Mouse (Mus musculus): ENCODE measurements at regions not wholly inside any gene's neighbourhood (a gene's known extent, or its start where the extent isn't known, plus 50 kb on each side); places are given as distances from the start of the nearest gene placed in this dataset.

DNA sequence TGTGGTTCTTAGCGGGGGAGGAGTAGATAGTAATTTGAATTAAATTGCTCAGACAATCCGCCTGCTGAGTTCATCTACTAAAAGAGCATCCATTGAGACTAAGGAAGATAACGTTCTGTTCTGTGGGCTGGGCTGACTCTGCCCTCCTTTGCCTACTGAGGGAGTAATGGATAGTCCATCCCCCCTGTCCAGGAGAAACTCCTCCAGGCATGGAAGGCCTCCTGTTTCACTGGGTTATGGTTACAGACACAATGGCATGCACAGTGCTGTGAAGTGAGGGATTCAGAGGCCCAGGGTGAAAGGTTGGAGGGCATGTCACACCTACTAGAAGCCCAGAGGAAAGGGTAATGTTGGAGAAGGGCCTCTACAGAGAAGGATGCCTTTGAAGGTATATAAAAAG, 287.2 kb upstream of the Xrcc4 start:
- no peak for DNase-seq (ENCODE audit: low spot score in 2 of 2)

DNA sequence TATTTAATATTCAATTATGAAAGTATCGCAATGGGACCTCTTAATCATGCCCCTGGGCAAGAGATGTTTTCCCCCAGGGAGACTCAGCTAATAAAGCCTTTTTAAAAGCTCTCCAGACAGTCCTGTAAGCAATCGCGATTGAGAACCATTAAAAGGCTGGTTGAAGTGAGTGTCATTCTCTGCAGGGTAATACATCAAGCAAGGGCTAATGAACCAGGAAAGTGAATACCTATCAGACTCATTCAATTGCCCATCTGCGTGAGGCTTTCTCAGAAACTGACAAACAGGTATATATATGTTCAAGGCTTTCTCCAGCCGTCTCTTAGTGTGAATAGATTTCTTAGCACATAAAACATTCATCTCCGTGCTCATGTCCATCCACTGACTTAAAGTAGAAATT, 286.8 kb upstream of the Xrcc4 start:
- DNase-seq (ENCODE audit: low spot score in 2 of 2), result no peak

DNA sequence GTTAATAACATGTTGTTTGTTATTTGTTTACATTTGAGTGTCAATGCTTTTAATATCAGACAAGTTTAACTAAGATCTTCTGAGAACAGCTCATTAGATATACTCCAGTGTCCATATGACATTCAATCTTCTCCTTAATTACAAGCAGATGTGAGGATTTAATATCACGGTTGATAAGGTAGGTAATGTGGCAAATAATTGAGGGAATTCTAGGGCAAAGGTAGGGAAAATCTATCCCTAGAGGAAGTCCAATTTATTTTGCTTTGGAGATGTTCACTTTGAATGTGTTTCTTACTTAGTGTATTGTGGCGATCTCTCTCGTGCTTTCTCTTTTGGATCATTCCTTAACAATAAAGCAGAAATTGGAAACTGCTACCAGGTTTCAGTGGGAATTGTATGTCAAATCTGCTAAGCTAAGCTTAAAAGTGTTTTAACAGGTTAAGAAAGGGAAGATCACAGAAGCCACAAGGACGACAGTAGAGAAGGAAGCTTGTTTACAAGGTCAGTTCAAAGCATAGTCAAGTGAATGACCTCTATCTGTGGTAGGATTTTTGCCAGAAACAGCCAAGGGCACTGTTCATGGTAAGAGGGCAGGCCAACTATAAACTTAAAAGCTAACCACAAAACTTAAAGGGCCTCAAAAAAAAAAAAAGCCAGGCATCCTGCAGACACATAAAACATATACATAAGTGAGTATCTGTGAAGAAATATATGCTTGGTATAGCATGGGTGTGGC, 282.2 kb upstream of the Xrcc4 start:
- DNase-seq (ENCODE audit: low spot score in 2 of 2), result no peak

DNA sequence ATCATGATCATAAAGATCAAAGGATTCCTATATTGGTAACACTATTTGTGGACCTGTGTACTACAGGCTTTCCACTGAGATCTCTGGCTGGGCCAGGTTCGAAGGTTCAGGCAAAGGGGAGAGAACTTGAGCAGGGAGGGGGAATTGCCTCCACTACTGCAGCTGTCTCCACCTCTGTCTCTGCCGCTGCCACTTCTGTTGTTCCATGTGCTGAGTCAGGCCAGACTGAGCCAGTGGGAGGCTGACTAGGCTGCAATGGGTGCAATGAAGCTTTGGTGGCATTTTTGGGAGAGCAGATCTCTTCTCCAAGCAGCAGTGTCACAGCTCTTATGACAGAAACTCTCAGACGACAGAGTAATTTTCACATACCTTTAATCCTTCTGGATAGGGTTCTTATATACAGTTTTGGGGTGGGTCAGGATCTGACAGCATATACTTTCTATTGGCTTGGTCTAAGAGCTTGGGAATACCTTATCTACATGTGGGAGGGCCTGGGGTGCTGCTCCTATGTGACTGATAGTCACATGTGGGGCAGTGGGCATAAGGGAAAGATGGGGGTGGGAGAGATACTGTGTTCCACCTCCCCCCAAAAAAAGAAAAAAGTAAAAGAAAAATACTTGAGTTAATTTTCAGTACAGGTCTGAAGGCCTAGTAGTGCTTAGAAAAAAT, 281.5 kb upstream of the Xrcc4 start:
- DNase-seq (ENCODE audit: low spot score in 2 of 2), result no peak

DNA sequence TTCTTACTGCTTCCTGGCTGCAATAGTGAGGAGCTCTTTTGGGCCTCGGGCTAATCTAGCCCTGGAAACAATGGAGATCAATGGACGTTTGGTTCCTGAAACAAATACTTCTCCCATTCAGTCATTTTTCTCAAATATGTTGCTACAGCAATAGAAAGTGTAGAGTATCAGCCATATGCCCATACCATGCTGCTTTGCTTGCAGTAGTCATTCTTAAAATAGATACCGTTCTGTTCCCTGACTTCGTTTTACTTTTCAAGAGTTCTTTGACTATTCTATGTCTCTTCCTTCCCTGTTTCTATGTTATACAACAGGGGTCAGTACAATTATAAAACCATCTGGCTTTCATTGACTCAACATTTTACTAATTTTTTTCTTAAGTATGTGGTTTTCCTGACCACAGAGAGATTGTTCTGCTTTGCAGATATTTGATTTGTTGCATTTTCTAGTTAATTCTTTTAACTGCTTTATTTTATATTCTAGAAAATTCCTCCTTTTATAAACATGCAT, 275.2 kb upstream of the Xrcc4 start:
- DNase-seq (ENCODE audit: low spot score in 2 of 2), result no peak

DNA sequence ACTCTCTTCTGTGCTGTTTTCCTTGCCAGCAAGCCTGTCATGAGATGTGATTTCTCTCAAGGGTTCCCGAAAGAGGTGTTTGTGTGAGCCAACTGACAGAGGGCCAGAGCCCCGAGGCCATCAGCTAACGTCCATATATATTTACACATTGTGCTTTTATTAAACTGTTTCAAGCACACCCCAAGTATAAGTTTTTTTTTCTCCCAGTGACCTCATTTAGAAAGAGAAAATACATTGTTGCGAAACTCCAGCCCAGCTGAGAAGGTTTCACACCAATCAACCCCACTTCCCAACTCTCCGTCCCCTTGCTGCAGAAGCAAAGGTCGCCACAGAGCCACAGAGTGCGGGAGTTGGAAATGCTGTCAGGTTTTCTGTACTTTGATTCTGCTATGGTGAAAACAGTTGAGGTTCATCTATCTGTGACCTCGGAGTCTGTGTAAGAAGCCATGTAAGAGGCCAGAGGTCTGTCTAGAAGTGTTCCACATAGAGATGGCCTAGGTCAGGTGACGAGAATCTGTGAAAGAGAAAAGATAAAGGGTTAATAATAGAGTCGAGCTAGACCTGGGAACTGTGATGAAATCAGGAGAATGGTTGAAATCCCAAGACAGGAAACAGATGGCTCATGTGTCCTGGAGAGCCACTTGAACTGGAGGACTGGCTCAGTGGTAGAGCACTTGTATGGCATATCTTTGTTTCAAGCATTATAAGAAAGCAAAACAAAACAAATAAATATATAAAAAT, 270.6 kb upstream of the Xrcc4 start:
- no peak for DNase-seq (ENCODE audit: low spot score in 2 of 2)

DNA sequence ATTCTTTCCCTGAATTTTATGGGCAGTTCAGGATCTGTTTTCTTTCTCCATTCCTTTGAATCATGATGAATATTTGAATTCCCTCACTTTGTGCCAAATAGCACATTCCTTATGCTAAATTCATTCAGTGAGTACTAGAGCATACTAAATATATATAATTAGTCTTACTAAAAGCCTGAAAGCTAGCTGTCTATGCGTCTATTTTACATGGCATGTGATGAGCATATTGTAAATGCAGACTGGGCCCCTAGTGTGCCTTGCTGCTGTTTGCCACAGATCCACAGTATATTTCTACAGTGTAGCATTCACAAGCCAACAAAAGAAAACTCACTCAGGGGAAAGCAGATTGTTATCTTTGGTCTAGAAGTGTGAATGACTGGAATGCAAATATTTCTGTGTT, 268.7 kb upstream of the Xrcc4 start:
- no peak for DNase-seq (ENCODE audit: low spot score in 2 of 2)

DNA sequence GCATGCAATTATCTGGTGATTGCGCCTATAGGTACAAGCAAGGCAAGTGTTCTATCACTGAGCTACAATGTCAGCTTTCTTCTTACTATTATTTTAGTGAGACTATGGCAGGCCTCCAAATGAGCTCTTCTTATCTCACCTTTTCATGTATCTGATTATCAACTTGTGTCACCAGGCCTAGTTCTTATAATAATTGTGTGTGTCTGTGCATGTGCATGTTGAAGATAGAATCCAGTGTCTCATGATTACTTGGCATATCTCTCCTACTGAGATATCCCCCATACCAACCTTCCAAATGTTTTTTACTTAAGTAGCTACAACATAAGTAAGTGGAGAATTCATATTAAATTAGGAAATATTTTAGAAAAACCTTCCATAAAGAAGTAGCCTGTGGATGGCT, 266.2 kb upstream of the Xrcc4 start:
- no peak for DNase-seq (ENCODE audit: low spot score in 2 of 2)

DNA sequence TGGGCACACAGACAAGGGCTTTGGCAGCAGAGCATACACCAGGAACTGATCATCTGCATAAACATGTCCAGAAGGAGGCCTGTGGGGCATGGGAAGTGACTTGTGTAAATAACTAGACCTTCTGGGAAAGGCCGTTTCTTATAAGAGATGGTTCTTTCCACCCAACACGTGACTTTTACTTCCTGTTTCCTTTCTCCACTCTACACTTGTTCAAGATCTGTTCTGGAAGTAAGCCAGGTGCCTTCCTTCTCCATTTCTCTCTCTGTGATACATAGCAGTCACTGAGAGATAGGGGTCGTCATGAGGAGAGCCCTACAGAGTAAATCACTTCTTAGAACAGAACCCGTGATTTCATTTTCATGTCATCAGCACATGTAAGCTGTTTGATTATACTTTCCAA, 253.4 kb upstream of the Xrcc4 start:
- DNase-seq (ENCODE audit: low spot score in 2 of 2), result no peak

DNA sequence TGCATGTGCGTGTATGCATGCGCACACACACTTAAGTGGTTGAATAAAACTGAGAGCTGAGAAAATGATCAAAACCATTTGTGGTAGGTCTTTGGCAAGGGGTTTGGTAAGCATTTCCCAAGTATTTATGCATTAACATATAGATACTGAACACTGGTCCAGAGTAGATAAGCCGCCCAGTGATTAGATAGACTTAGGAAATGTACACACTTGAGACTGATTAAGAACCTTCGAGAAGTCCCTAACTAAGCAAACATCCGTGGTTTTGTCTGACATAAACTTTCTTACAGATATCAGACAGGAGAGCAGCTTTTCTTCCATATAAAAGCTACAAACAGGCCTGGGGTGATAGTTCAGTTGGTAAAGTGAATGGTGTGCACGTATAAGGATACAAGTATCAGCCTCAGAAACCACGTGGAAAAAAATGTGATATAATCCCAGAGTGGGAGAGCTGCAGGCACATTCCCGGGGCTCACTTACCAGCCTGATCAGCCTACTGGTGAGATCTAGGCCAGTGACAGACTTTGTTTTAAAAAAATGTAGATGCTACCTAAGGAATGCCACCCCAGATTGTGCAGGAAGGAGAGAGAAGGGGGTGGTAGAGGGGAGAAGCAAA, 252.3 kb upstream of the Xrcc4 start:
- no peak for DNase-seq (ENCODE audit: low spot score in 2 of 2)

DNA sequence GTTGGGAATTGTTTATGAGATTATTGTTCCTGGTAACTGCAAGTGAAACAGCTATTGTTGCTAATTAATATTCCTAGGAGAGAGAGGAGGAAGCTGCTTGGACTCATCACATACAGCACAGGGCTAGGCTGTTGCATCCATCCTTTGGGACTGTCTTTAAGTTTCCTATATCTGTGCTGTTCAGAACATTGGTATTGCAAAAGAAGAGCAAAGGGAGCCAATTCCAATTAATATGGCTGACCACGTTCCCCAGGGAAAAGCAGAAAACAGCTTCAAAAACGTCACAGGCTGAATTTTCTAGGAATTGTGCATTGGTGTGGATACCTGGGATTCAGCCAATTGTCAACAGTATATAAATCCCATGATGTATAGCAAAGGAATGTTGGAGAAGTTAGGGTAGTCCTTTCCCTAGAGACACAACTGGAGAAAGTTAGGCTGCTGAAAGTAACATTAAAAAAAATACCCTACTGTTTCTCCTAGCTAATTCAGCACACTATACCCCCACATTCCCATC, 251.3 kb upstream of the Xrcc4 start:
- DNase-seq (ENCODE audit: low spot score in 2 of 2), result no peak

DNA sequence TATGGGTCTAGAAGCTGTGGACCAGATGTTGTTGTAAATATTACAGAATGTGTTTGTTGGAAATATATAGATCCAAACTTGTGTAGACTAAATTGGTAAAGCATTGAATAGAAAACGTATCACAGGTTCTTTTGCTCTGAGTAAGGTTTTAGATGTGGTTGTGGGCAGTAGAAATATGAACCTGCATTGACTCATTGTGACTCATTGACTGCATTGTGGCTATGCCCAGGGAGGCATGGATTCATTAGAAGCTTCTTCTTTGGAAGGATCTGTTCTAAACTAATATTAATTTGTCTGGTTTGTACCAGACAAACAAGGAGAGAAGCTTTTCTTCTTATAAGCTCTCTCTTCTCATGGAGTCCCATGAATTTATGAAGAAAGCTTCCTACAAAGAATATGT, 248.2 kb upstream of the Xrcc4 start:
- DNase-seq (ENCODE audit: low spot score in 2 of 2), result no peak

DNA sequence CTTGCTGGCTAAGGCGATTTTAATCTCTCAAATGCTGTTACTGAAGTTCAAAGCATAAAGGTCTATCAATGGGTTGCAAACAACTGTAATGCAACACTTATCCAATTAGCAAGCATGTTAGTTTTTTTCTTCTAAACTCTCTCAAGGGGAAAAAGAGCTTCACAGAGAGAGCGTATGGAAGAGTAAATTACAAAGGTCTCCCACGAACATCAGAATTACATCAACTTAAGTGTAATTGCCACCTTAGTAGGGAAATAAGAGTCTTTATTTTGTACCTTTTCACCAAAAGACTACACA, 246.3 kb upstream of the Xrcc4 start:
- no peak for DNase-seq (ENCODE audit: low spot score in 2 of 2)

DNA sequence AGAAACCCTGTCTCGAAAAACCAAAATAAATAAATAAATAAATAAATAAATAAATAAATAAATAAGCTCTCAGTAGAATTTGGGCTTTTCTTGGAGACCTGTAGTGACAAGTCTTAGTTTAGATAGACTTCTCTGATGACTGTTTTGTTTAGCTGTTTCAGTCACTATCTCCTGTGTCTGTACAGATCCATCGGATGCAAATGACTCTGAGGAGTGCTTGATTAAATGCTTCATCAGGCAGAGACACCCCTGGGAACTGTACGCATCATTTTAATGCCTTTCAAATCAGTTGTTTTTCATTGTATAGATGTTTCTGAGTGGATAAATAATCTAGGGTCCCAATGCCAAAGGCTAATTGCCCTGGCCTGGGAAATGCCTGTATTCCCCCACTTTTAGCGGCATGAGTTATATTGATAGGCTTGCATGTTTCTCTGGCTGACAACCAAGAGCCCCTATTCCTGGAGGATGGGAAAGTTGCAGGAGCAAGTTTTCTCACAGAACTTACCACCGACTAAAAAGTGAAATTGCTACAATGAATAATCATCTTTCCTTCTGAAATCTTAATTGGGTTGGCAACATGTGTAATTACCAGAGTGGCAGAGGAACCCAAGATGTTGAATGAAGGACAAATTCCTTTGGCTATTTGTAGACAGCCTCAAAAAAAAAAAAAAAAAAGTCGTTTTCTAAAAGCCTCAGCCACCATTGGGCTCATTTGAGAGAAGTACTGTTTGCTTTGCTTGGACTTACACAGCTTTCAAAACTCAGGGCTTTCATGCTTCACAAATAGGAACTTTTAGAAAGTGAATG, 245.7 kb upstream of the Xrcc4 start:
- no peak for DNase-seq (ENCODE audit: low spot score in 2 of 2)

DNA sequence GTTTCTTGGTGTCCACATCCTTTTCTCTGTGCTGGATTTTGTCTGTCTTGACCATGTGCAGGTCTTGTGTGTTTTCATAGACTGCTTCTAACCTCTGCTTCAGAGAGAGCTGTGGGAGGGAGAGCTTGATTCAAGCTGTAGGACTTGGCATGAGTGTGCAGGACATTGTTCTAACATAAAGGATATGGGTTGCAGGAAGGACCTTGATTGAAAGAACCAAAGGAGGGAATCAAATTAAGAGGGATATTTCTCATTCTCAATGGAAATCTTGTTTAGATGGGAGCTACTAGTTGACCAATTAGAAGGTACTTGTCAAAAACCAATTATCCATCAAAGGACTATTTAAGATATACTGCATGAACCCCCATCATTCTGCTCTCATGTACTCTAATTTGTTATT, 244.9 kb upstream of the Xrcc4 start:
- DNase-seq (ENCODE audit: low spot score in 2 of 2), result no peak

DNA sequence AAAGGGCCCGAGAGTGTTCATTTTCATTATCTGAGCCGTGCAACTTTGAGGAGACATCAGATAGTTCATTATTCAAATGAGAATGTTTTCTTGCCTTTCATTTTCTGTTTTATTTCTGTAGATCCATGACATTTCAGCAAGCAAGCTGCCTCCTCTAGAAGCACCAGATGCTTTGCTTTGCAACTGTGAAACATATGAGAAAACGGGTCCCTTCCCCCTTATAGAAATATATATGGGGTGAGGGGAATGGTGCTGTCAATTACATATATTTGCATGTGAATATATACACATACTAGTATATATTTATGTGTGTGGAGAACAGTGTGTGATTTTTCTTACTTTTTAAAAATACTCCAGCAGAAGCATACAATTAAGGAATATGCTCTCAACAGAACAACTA, 235.8 kb upstream of the Xrcc4 start:
- DNase-seq (ENCODE audit: low spot score in 2 of 2), result no peak

DNA sequence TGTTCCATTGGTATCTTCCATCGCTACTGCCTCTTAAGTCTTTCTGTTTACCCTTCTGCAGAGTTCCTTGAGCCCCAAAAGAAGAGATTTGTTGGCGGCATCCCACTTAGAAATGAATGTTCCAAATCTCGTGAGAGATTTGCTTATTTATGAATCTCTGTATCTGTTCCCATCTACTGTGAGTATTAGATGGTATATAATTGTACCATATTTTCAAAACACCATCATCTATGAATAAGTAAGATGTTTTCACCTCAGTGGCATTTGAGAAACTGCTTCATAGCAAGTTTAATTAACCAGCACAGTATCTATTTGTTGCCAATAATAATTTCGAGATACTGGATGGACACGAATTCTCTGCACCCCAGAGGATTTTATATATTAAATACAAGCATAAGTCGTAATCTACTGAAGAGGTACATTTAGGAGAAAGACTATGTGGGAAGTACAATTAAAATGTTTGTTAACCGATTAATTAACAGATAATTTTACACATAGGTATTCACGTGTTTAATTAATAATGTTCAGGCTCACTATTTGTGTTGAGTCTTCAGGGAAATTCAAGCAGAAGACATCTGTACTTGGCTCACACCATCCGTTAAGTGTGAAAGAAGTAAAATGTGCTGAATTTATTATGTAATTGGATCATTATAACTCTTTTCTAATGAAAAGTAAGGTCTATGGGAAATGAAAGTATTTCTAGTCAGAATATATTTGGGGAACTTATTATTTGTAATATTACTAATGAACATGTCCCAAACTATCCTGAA, 224.0 kb upstream of the Xrcc4 start:
- DNase-seq (ENCODE audit: low spot score in 2 of 2), result no peak

DNA sequence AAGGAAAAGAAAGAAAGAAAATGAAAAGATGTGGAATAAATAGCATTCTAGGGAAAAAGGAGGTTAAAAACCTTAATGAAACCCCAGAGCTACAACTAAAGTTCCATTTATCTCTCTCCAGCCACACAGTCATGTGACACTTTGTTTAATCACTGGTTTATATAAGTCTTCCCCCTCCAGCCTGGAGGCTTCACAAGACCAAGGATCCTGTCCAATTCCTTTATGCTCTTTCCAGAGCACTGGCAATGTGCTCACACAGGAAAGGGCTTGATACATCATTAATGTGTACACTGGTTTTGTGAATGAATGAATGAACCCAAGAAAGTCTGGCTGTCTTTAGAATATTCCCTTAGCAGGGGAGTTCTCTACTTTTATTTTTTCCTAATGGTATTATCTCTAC, 221.1 kb upstream of the Xrcc4 start:
- DNase-seq (ENCODE audit: low spot score in 2 of 2), result no peak

DNA sequence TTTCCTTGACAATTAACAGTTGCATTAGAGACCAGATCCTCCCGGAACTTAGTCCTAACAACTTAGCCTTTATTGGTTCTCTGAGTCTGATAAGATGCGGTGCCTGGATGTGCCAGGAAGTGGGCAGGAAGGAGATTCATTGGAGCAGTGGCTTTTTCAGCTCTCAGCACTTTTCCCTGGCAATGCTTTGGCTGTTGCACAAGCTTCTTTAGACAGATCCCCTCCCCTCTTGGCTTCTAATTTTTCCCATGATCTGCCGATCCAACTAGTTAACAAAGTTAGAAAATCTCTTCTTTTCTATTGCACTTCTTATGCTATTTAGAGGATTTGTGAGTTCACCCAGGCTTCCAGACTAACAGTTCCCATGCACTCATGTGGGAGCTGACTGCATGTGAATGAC, 211.1 kb upstream of the Xrcc4 start:
- DNase-seq (ENCODE audit: low spot score in 2 of 2), result no peak

DNA sequence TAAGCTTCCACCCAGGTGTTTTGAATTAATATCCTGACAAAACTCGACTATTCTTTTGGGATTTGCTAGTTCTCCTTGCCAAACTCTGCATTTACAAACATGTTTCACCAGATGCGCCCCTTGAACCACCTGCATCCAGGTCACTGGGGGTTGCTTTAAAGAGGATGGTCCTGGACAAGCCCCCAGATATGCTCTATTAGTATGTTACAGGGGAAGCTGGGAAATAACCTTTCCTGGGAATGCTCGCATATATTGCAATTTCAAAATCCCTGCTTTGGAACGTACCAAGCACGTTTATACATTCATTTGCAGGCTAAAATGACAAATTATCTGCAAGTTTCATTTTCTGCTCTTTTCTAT, 205.2 kb upstream of the Xrcc4 start:
- no peak for DNase-seq (ENCODE audit: low spot score in 2 of 2)
